In genomic region chr5:43239141-43239835, GRCm38 (mm10) we compare ENCODE assay signal across 17 mouse cellular contexts. TPM values are rescaled to one million over a fixed set of nuclear protein-coding genes. Genes with fewer than 3 reads are reported as not detected.
DNase-seq lines count a peak whose midpoint lies in the region; ATAC-seq and TF ChIP-seq lines count a peak whose summit lies in the region.
"Had no signal": no experiment of that assay in that cellular context is flagged by ENCODE, and none has a peak within 500 bp of the region (broad histone marks: within the 10 kb centered on the region; RNA-seq: fewer than 3 reads in every experiment).

No protein-coding gene starts in this region.

- H3K9ac ChIP-seq in heart, embryonic 12.5 days: no peak overlapping the region
- peak overlapping the region; percentile 27; the same call in 1 of the 2 replicates for H3K9ac ChIP-seq in liver, embryonic 12.5 days
- H3K9ac ChIP-seq in liver, postnatal 0 days (replicated peaks): no peak overlapping the region
- no peak overlapping the region; the same call in 1 of the 2 replicates for H3K9ac ChIP-seq in heart, postnatal 0 days (replicated peaks; ENCODE audit: low read depth, low read length)
- no peak overlapping the region for H3K9ac ChIP-seq in midbrain, embryonic 16.5 days (ENCODE audit: low read depth, low read length)
- H3K9ac ChIP-seq in forebrain, embryonic 12.5 days: no peak overlapping the region
- H3K9ac ChIP-seq: forebrain, embryonic 15.5 days; liver, embryonic 13.5 days had no signal

- TF ChIP-seq EP300 in liver, postnatal 0 days (IDR thresholded peaks at IDR 0.05; ENCODE audit: low read depth): no peak
- no peak for TF ChIP-seq EP300 in heart, postnatal 0 days (IDR thresholded peaks at IDR 0.05; ENCODE audit: low read depth)

- WGBS in heart, embryonic 12.5 days: 33% methylated on average over 6 of the region's 6 CpGs
- WGBS in liver, embryonic 12.5 days (ENCODE audit: insufficient replicate concordance): 46% methylated on average over 6 of the region's 6 CpGs
- WGBS in liver, postnatal 0 days (ENCODE audit: insufficient replicate concordance): 61% methylated on average over 6 of the region's 6 CpGs
- 33% methylated on average over 6 of the region's 6 CpGs for WGBS in heart, postnatal 0 days
- 80% methylated on average over 6 of the region's 6 CpGs for WGBS in midbrain, embryonic 16.5 days
- WGBS in forebrain, embryonic 12.5 days: 84% methylated on average over 6 of the region's 6 CpGs

- no peak for TF ChIP-seq CTCF in liver, postnatal 0 days (IDR thresholded peaks at IDR 0.05; ENCODE audit: low read depth)
- TF ChIP-seq CTCF in heart, postnatal 0 days (IDR thresholded peaks at IDR 0.05; ENCODE audit: low read depth): no peak

- no peaks in the 10 kb centered on the region for H3K27me3 ChIP-seq in heart, embryonic 12.5 days (replicated peaks)
- peaks cover 17% of the 10 kb centered on the region for H3K27me3 ChIP-seq in liver, embryonic 12.5 days (replicated peaks)
- peaks cover 6% of the 10 kb centered on the region; the same call in 1 of the 2 replicates for H3K27me3 ChIP-seq in liver, postnatal 0 days (ENCODE audit: insufficient read depth, low read length)
- H3K27me3 ChIP-seq in heart, postnatal 0 days (ENCODE audit: control insufficient read depth, insufficient read depth, low read length): no peaks in the 10 kb centered on the region
- no peaks in the 10 kb centered on the region for H3K27me3 ChIP-seq in midbrain, embryonic 16.5 days (ENCODE audit: control insufficient read depth, insufficient read depth, low read depth, low read length)
- no peaks in the 10 kb centered on the region for H3K27me3 ChIP-seq in forebrain, embryonic 12.5 days
- H3K27me3 ChIP-seq: forebrain, embryonic 15.5 days had no signal

- no peaks in the 10 kb centered on the region for H3K9me3 ChIP-seq in heart, embryonic 12.5 days (replicated peaks)
- no peaks in the 10 kb centered on the region for H3K9me3 ChIP-seq in liver, embryonic 12.5 days (replicated peaks)
- no peaks in the 10 kb centered on the region for H3K9me3 ChIP-seq in liver, postnatal 0 days (ENCODE audit: low read length)
- no peaks in the 10 kb centered on the region for H3K9me3 ChIP-seq in heart, postnatal 0 days (replicated peaks; ENCODE audit: control insufficient read depth, low read length)
- no peaks in the 10 kb centered on the region for H3K9me3 ChIP-seq in midbrain, embryonic 16.5 days (replicated peaks; ENCODE audit: control insufficient read depth, low read length, poor library complexity, severe bottlenecking)
- no peaks in the 10 kb centered on the region for H3K9me3 ChIP-seq in forebrain, embryonic 12.5 days
- H3K9me3 ChIP-seq: forebrain, embryonic 15.5 days; liver, embryonic 13.5 days had no signal

- H3K4me2 ChIP-seq in heart, embryonic 12.5 days: peak overlapping the region; percentile 35
- no peak overlapping the region for H3K4me2 ChIP-seq in liver, embryonic 12.5 days
- H3K4me2 ChIP-seq in liver, postnatal 0 days (ENCODE audit: low read depth, low read length): no peak overlapping the region
- peak overlapping the region; percentile 40; the same call in 1 of the 2 replicates for H3K4me2 ChIP-seq in heart, postnatal 0 days (ENCODE audit: low read depth, low read length)
- peak overlapping the region; percentile 36 for H3K4me2 ChIP-seq in midbrain, embryonic 16.5 days (ENCODE audit: low read length)
- no peak overlapping the region for H3K4me2 ChIP-seq in forebrain, embryonic 12.5 days
- H3K4me2 ChIP-seq: forebrain, embryonic 15.5 days; liver, embryonic 13.5 days had no signal

- no peaks in the 10 kb centered on the region for H3K36me3 ChIP-seq in heart, embryonic 12.5 days
- H3K36me3 ChIP-seq in liver, embryonic 12.5 days: no peaks in the 10 kb centered on the region
- peaks cover 5% of the 10 kb centered on the region; the same call in 1 of the 2 replicates for H3K36me3 ChIP-seq in liver, postnatal 0 days (replicated peaks; ENCODE audit: insufficient read depth, low read length)
- H3K36me3 ChIP-seq in heart, postnatal 0 days (replicated peaks; ENCODE audit: control insufficient read depth, insufficient read depth, low read length): 0 out of 2 replicates have a peak, but pooled peaks cover 4% of the 10 kb centered on the region
- H3K36me3 ChIP-seq in midbrain, embryonic 16.5 days (ENCODE audit: control insufficient read depth, insufficient read depth, low read length): no peaks in the 10 kb centered on the region
- H3K36me3 ChIP-seq in forebrain, embryonic 12.5 days (replicated peaks): no peaks in the 10 kb centered on the region
- H3K36me3 ChIP-seq: forebrain, embryonic 15.5 days; liver, embryonic 13.5 days had no signal

- no peak for DNase-seq in heart, adult 18-20 months
- no peak for DNase-seq in liver, postnatal 0 days
- peak; percentile 50 for DNase-seq in heart, postnatal 0 days (ENCODE audit: low spot score)
- no peak for DNase-seq in right cerebral cortex, postnatal 36 days (ENCODE audit: low spot score in 2 of 2)
- DNase-seq: adrenal gland, adult 2 months; cerebellum, adult 11-12 months; kidney, adult 18-20 months; kidney, postnatal 25 days; liver, embryonic 13.5 days; thymus, postnatal 25 days had no signal

- H3K4me3 ChIP-seq in heart, embryonic 12.5 days: 0 out of 2 replicates have a peak overlapping the region, but pooled peaks have one; percentile 5
- H3K4me3 ChIP-seq in liver, embryonic 12.5 days: no peak overlapping the region
- no peak overlapping the region for H3K4me3 ChIP-seq in liver, postnatal 0 days (ENCODE audit: low read depth, low read length)
- peak overlapping the region; percentile 15; the same call in 1 of the 2 replicates for H3K4me3 ChIP-seq in heart, postnatal 0 days (ENCODE audit: low read depth, low read length)
- H3K4me3 ChIP-seq in midbrain, embryonic 16.5 days (ENCODE audit: low read depth, low read length): peak overlapping the region; percentile 4; the same call in 1 of the 2 replicates
- no peak overlapping the region for H3K4me3 ChIP-seq in forebrain, embryonic 12.5 days (replicated peaks)
- H3K4me3 ChIP-seq: forebrain, embryonic 15.5 days; liver, embryonic 13.5 days had no signal

- H3K27ac ChIP-seq in heart, embryonic 12.5 days (ENCODE audit: poor library complexity, severe bottlenecking): peak overlapping the region; percentile 69
- H3K27ac ChIP-seq in liver, embryonic 12.5 days: no peak overlapping the region
- no peak overlapping the region for H3K27ac ChIP-seq in liver, postnatal 0 days (ENCODE audit: low read depth)
- peak overlapping the region; percentile 83 for H3K27ac ChIP-seq in heart, postnatal 0 days (ENCODE audit: low read depth)
- no peak overlapping the region for H3K27ac ChIP-seq in midbrain, embryonic 16.5 days (ENCODE audit: low read length)
- no peak overlapping the region for H3K27ac ChIP-seq in forebrain, embryonic 12.5 days
- H3K27ac ChIP-seq: forebrain, embryonic 15.5 days; liver, embryonic 13.5 days; stomach, postnatal 0 days had no signal

- H3K4me1 ChIP-seq in heart, embryonic 12.5 days (replicated peaks): peaks cover 11% of the 10 kb centered on the region; the same call in 1 of the 2 replicates
- H3K4me1 ChIP-seq in liver, embryonic 12.5 days: peaks cover 23% of the 10 kb centered on the region
- no peaks in the 10 kb centered on the region for H3K4me1 ChIP-seq in liver, postnatal 0 days (ENCODE audit: insufficient read depth)
- H3K4me1 ChIP-seq in heart, postnatal 0 days (ENCODE audit: control insufficient read depth, insufficient read depth): peaks cover 3% of the 10 kb centered on the region; the same call in 1 of the 2 replicates
- peaks cover 26% of the 10 kb centered on the region for H3K4me1 ChIP-seq in midbrain, embryonic 16.5 days (ENCODE audit: control insufficient read depth, insufficient read depth, low read length)
- H3K4me1 ChIP-seq in forebrain, embryonic 12.5 days: peaks cover 3% of the 10 kb centered on the region

- 0 out of 2 replicates have a peak, but pooled peaks have one; percentile 63 for ATAC-seq in heart, embryonic 12.5 days (ENCODE audit: insufficient number of reproducible peaks, low FRiP score)
- ATAC-seq in liver, embryonic 12.5 days: no peak
- ATAC-seq in liver, postnatal 0 days: no peak
- peak; percentile 63 for ATAC-seq in heart, postnatal 0 days (ENCODE audit: insufficient read depth, low read depth)
- no peak for ATAC-seq in midbrain, embryonic 16.5 days
- ATAC-seq in forebrain, embryonic 12.5 days (ENCODE audit: low FRiP score): no peak
- ATAC-seq: forebrain, embryonic 15.5 days; lung, postnatal 0 days had no signal

RNA-seq across cellular contexts. Expression of gene Cpeb2, which starts 6.3 kb away (rescaled TPM):
- 7.5 and 8.6 TPM in 2 replicates for polyA plus RNA-seq in heart, embryonic 12.5 days (2016; fragmentation: Nextera tagmentation; extraction: Ambion mirVana)
- 10 to 100 TPM; 20.6 to 24.8 TPM for total RNA-seq in heart, adult 18-20 months (2021)
- 0.72 and 0.91 TPM in 2 replicates for polyA plus RNA-seq in liver, embryonic 12.5 days (2016; fragmentation: Nextera tagmentation; extraction: Ambion mirVana)
- polyA plus RNA-seq in liver, postnatal 0 days (2015; fragmentation: Nextera tagmentation; extraction: Ambion mirVana): 2.5 and 3.2 TPM in 2 replicates
- total RNA-seq in heart, postnatal 0 days (2014; rRNA removed; ENCODE audit: low replicate concordance): 10.7 and 12.4 TPM in 2 replicates
- polyA plus RNA-seq in heart, postnatal 0 days (2015; fragmentation: Nextera tagmentation; extraction: Ambion mirVana): 5.8 and 6.1 TPM in 2 replicates
- 15.3 and 15.7 TPM in 2 replicates for polyA plus RNA-seq in midbrain, embryonic 16.5 days (2015; fragmentation: Nextera tagmentation; extraction: Ambion mirVana)
- 6.1 and 6.2 TPM in 2 replicates for polyA plus RNA-seq in forebrain, embryonic 12.5 days (2016; fragmentation: Nextera tagmentation; extraction: Ambion mirVana)

Comparison
In these comparisons a context has a peak if more than half of its experiments do, and no peak if none do; other contexts are left out.
1. ATAC-seq: peak in heart, embryonic 12.5 days (single experiment) and heart, postnatal 0 days (single experiment); none in liver, embryonic 12.5 days (single experiment), liver, postnatal 0 days (single experiment), midbrain, embryonic 16.5 days (single experiment) and forebrain, embryonic 12.5 days (single experiment).
2. H3K27ac ChIP-seq: peak in heart, embryonic 12.5 days (single experiment) and heart, postnatal 0 days (single experiment); none in liver, embryonic 12.5 days (single experiment), liver, postnatal 0 days (single experiment), midbrain, embryonic 16.5 days (single experiment) and forebrain, embryonic 12.5 days (single experiment).
3. H3K4me2 ChIP-seq: peak in heart, embryonic 12.5 days (single experiment), heart, postnatal 0 days (single experiment) and midbrain, embryonic 16.5 days (single experiment); none in liver, embryonic 12.5 days (single experiment), liver, postnatal 0 days (single experiment) and forebrain, embryonic 12.5 days (single experiment).
4. H3K4me3 ChIP-seq: peak in heart, embryonic 12.5 days (single experiment), heart, postnatal 0 days (single experiment) and midbrain, embryonic 16.5 days (single experiment); none in liver, embryonic 12.5 days (single experiment), liver, postnatal 0 days (single experiment) and forebrain, embryonic 12.5 days (single experiment).